In genomic region chr17:23726758-23727142, GRCm38 (mm10) we compare ENCODE assay signal across 8 mouse cellular contexts. TPM values are rescaled to one million over a fixed set of nuclear protein-coding genes. Genes with fewer than 3 reads are reported as not detected.
DNase-seq lines count a peak whose midpoint lies in the region; ATAC-seq and TF ChIP-seq lines count a peak whose summit lies in the region.

No protein-coding gene starts in this region.

- ATAC-seq in hindbrain, embryonic 15.5 days (ENCODE audit: low FRiP score, low read depth): peak; percentile 82
- ATAC-seq in limb, embryonic 14.5 days (ENCODE audit: low FRiP score, low read depth): peak; percentile 77
- ATAC-seq in midbrain, embryonic 14.5 days (ENCODE audit: low FRiP score, low TSS enrichment): peak; percentile 80

- H3K4me3 ChIP-seq in gastrocnemius, adult 2 months: peak overlapping the region; percentile 93
- H3K4me3 ChIP-seq in hindbrain, embryonic 15.5 days: peak overlapping the region; percentile 68
- peak overlapping the region; percentile 87 for H3K4me3 ChIP-seq in limb, embryonic 14.5 days (replicated peaks; ENCODE audit: low read length)
- H3K4me3 ChIP-seq in midbrain, embryonic 14.5 days (replicated peaks; ENCODE audit: low read depth, low read length): peak overlapping the region; percentile 78

- H3K4me2 ChIP-seq in hindbrain, embryonic 15.5 days: peak overlapping the region; percentile 85
- peak overlapping the region; percentile 79 for H3K4me2 ChIP-seq in limb, embryonic 14.5 days (replicated peaks; ENCODE audit: low read depth, low read length, severe bottlenecking)
- peak overlapping the region; percentile 91 for H3K4me2 ChIP-seq in midbrain, embryonic 14.5 days (ENCODE audit: low read length)

- H3K27me3 ChIP-seq in hindbrain, embryonic 15.5 days: no peaks in the 10 kb centered on the region
- no peaks in the 10 kb centered on the region for H3K27me3 ChIP-seq in limb, embryonic 14.5 days (ENCODE audit: control insufficient read depth, insufficient read depth, low read length)
- no peaks in the 10 kb centered on the region for H3K27me3 ChIP-seq in midbrain, embryonic 14.5 days (ENCODE audit: control insufficient read depth, insufficient read depth, low read length)
- peaks cover 1% of the 10 kb centered on the region; the same call in 1 of the 2 replicates for H3K27me3 ChIP-seq in splenic B cell, adult 2 months (ENCODE audit: control insufficient read depth, insufficient read depth, low read length, poor library complexity, severe bottlenecking)

- TF ChIP-seq POLR2A in limb, embryonic 14.5 days (IDR thresholded peaks at IDR 0.05; ENCODE audit: borderline replicate concordance, extremely low read depth, insufficient read depth, insufficient read length): no peak

- 0% methylated on average over 20 of the region's 20 CpGs for WGBS in hindbrain, embryonic 15.5 days
- under 1% methylated on average over 15 of the region's 20 CpGs for WGBS in limb, embryonic 14.5 days
- 1% methylated on average over 19 of the region's 20 CpGs for WGBS in midbrain, embryonic 14.5 days

- peak; percentile 38 to 63 for DNase-seq in thymus, adult 18-20 months
- DNase-seq in thymus, postnatal 0 days (ENCODE audit: low spot score): no peak
- peak; percentile 88 to 92 for DNase-seq in cerebellum, postnatal 10 days
- peak; percentile 88 for DNase-seq in gastrocnemius, adult 2 months
- peak; percentile 79 for DNase-seq in limb, embryonic 14.5 days (ENCODE audit: low spot score)
- DNase-seq in midbrain, embryonic 14.5 days: peak; percentile 78
- DNase-seq in splenic B cell, adult 2 months (ENCODE audit: low read depth, low spot score): peak; percentile 50

- no peaks in the 10 kb centered on the region for H3K9me3 ChIP-seq in hindbrain, embryonic 15.5 days
- no peaks in the 10 kb centered on the region for H3K9me3 ChIP-seq in limb, embryonic 14.5 days (ENCODE audit: control insufficient read depth, low read length)
- H3K9me3 ChIP-seq in midbrain, embryonic 14.5 days (ENCODE audit: control insufficient read depth, low read length): no peaks in the 10 kb centered on the region

- H3K27ac ChIP-seq in gastrocnemius, adult 2 months: peak overlapping the region; percentile 88
- peak overlapping the region; percentile 70; the same call in 1 of the 2 replicates for H3K27ac ChIP-seq in hindbrain, embryonic 15.5 days (replicated peaks)
- peak overlapping the region; percentile 61; the same call in 1 of the 2 replicates for H3K27ac ChIP-seq in limb, embryonic 14.5 days (replicated peaks; ENCODE audit: low read depth, low read length)
- peak overlapping the region; percentile 55 for H3K27ac ChIP-seq in midbrain, embryonic 14.5 days (replicated peaks; ENCODE audit: low read depth, low read length)

- intact Hi-C loops in gastrocnemius, adult 2 months (cut with DNase I): loop anchor here (10.0 kb wide), 1 partner anchor 532 kb away; the partner anchor contains the start of gene Zfp40

- peak overlapping the region; percentile 53 for H3K9ac ChIP-seq in hindbrain, embryonic 15.5 days
- peak overlapping the region; percentile 75 for H3K9ac ChIP-seq in limb, embryonic 14.5 days (ENCODE audit: low read depth, low read length, severe bottlenecking)
- H3K9ac ChIP-seq in midbrain, embryonic 14.5 days (replicated peaks; ENCODE audit: low read length): peak overlapping the region; percentile 63

- peaks cover 14% of the 10 kb centered on the region for H3K4me1 ChIP-seq in hindbrain, embryonic 15.5 days (replicated peaks)
- H3K4me1 ChIP-seq in limb, embryonic 14.5 days (ENCODE audit: control insufficient read depth, insufficient read depth, low read length): peaks cover 6% of the 10 kb centered on the region; the same call in 1 of the 2 replicates
- peaks cover 9% of the 10 kb centered on the region; the same call in 1 of the 2 replicates for H3K4me1 ChIP-seq in midbrain, embryonic 14.5 days (ENCODE audit: control insufficient read depth, insufficient read depth, low read length)

- no peaks in the 10 kb centered on the region for H3K36me3 ChIP-seq in hindbrain, embryonic 15.5 days
- H3K36me3 ChIP-seq in limb, embryonic 14.5 days (ENCODE audit: control insufficient read depth, insufficient read depth, low read length): no peaks in the 10 kb centered on the region
- no peaks in the 10 kb centered on the region for H3K36me3 ChIP-seq in midbrain, embryonic 14.5 days (ENCODE audit: control insufficient read depth, insufficient read depth, low read length)
- peaks cover 1% of the 10 kb centered on the region for H3K36me3 ChIP-seq in splenic B cell, adult 2 months (ENCODE audit: control insufficient read depth, insufficient read depth, low read length, poor library complexity, severe bottlenecking)

- TF ChIP-seq CTCF in gastrocnemius, adult 2 months (IDR thresholded peaks at IDR 0.05): peak; percentile 4; the same call in 1 of the 2 replicates

RNA-seq across cellular contexts. Expression of gene Pkmyt1, which starts 0.6 kb away (rescaled TPM):
- polyA plus RNA-seq in thymus, postnatal 0 days (2015; fragmentation: Nextera tagmentation; extraction: Ambion mirVana): 35.9 and 40.1 TPM in 2 replicates
- under 1 TPM; 0.53 to 0.64 TPM for total RNA-seq in gastrocnemius, adult 2 months (2021)
- polyA plus RNA-seq in hindbrain, embryonic 15.5 days (2015; fragmentation: Nextera tagmentation; extraction: Ambion mirVana): 19.8 and 21.8 TPM in 2 replicates
- 81.7 and 105 TPM in 2 replicates for polyA plus RNA-seq in limb, embryonic 14.5 days (2012; rRNA removed)
- 46.4 and 47.5 TPM in 2 replicates for polyA plus RNA-seq in limb, embryonic 14.5 days (2014; fragmentation: Nextera tagmentation; extraction: Ambion mirVana)
- 16.2 and 18.2 TPM in 2 replicates for polyA plus RNA-seq in midbrain, embryonic 14.5 days (2014; fragmentation: Nextera tagmentation; extraction: Ambion mirVana)

RNA-seq across cellular contexts. Expression of gene 1520401A03Rik, which starts 4.2 kb away (rescaled TPM):
- polyA plus RNA-seq in thymus, postnatal 0 days (2015; fragmentation: Nextera tagmentation; extraction: Ambion mirVana): 0.26 and 0.77 TPM in 2 replicates
- not detected for total RNA-seq in gastrocnemius, adult 2 months (2021)
- polyA plus RNA-seq in hindbrain, embryonic 15.5 days (2015; fragmentation: Nextera tagmentation; extraction: Ambion mirVana): 0.13 and 0.41 TPM in 2 replicates
- 4.4 and 4.6 TPM in 2 replicates for polyA plus RNA-seq in limb, embryonic 14.5 days (2012; rRNA removed)
- 1.6 and 2.1 TPM in 2 replicates for polyA plus RNA-seq in limb, embryonic 14.5 days (2014; fragmentation: Nextera tagmentation; extraction: Ambion mirVana)
- not detected in 2 replicates for polyA plus RNA-seq in midbrain, embryonic 14.5 days (2014; fragmentation: Nextera tagmentation; extraction: Ambion mirVana)

RNA-seq across cellular contexts. Expression of gene Paqr4, which starts 13.9 kb away (rescaled TPM):
- polyA plus RNA-seq in thymus, postnatal 0 days (2015; fragmentation: Nextera tagmentation; extraction: Ambion mirVana): 6.1 and 7.6 TPM in 2 replicates
- 1 to 10 TPM; 2.7 to 4.0 TPM for total RNA-seq in gastrocnemius, adult 2 months (2021)
- 67.0 and 75.2 TPM in 2 replicates for polyA plus RNA-seq in hindbrain, embryonic 15.5 days (2015; fragmentation: Nextera tagmentation; extraction: Ambion mirVana)
- 9.7 and 13.4 TPM in 2 replicates for polyA plus RNA-seq in limb, embryonic 14.5 days (2012; rRNA removed)
- polyA plus RNA-seq in limb, embryonic 14.5 days (2014; fragmentation: Nextera tagmentation; extraction: Ambion mirVana): 15.7 and 17.3 TPM in 2 replicates
- polyA plus RNA-seq in midbrain, embryonic 14.5 days (2014; fragmentation: Nextera tagmentation; extraction: Ambion mirVana): 56.6 and 69.2 TPM in 2 replicates

RNA-seq across cellular contexts. Expression of gene Kremen2, which starts 18.9 kb away (rescaled TPM):
- 7.2 and 7.3 TPM in 2 replicates for polyA plus RNA-seq in thymus, postnatal 0 days (2015; fragmentation: Nextera tagmentation; extraction: Ambion mirVana)
- total RNA-seq in gastrocnemius, adult 2 months (2021): not detected
- polyA plus RNA-seq in hindbrain, embryonic 15.5 days (2015; fragmentation: Nextera tagmentation; extraction: Ambion mirVana): 1.5 TPM in 2 replicates
- 40.1 and 50.6 TPM in 2 replicates for polyA plus RNA-seq in limb, embryonic 14.5 days (2012; rRNA removed)
- 42.4 and 42.6 TPM in 2 replicates for polyA plus RNA-seq in limb, embryonic 14.5 days (2014; fragmentation: Nextera tagmentation; extraction: Ambion mirVana)
- polyA plus RNA-seq in midbrain, embryonic 14.5 days (2014; fragmentation: Nextera tagmentation; extraction: Ambion mirVana): 0.71 and 0.80 TPM in 2 replicates

RNA-seq across cellular contexts. Expression of gene Cldn9, which starts 42.9 kb away (rescaled TPM):
- 0.57 and 1.3 TPM in 2 replicates for polyA plus RNA-seq in thymus, postnatal 0 days (2015; fragmentation: Nextera tagmentation; extraction: Ambion mirVana)
- under 1 TPM; 0.15 to 0.17 TPM for total RNA-seq in gastrocnemius, adult 2 months (2021)
- 1.2 and 1.8 TPM in 2 replicates for polyA plus RNA-seq in hindbrain, embryonic 15.5 days (2015; fragmentation: Nextera tagmentation; extraction: Ambion mirVana)
- polyA plus RNA-seq in limb, embryonic 14.5 days (2012; rRNA removed): 4.0 and 5.1 TPM in 2 replicates
- polyA plus RNA-seq in limb, embryonic 14.5 days (2014; fragmentation: Nextera tagmentation; extraction: Ambion mirVana): 5.9 and 9.6 TPM in 2 replicates
- polyA plus RNA-seq in midbrain, embryonic 14.5 days (2014; fragmentation: Nextera tagmentation; extraction: Ambion mirVana): 0.50 and 0.92 TPM in 2 replicates
